Mouse (Mus musculus) hindbrain, embryonic 15.5 days (tissue): ENCODE data around the gene Tmbim6. TPM values are rescaled to one million over a fixed set of nuclear protein-coding genes. Genes with fewer than 3 reads are reported as not detected.

Experiments
- ATAC-seq: fragments of 200-750 bp; cut with Nextera tagmentation; 2 replicates; pipeline ENCODE4 v1.8.0; 2017; ENCODE audit warnings: low read depth, moderate number of reproducible peaks, moderate TSS enrichment; ENCODE audit not compliant: low FRiP score
- H3K27ac ChIP-seq: fragments of 300-500 bp; sonication (generic); replicated peaks from 2 replicates; pipeline ENCODE4 v1.5.1; 2015; ENCODE audit warnings: mild to moderate bottlenecking, inconsistent platforms
- H3K27me3 ChIP-seq: fragments of 300-500 bp; sonication (generic); 2 replicates; pipeline ENCODE4 v1.6.1; 2015; ENCODE audit warnings: control low read depth, inconsistent platforms
- H3K36me3 ChIP-seq: fragments of 300-500 bp; sonication (generic); 2 replicates; pipeline ENCODE4 v1.6.1; 2015; ENCODE audit warnings: control low read depth, inconsistent platforms
- H3K4me1 ChIP-seq: fragments of 300-500 bp; sonication (generic); replicated peaks from 2 replicates; pipeline ENCODE4 v1.6.1; 2015; ENCODE audit warnings: control low read depth, inconsistent platforms
- H3K4me2 ChIP-seq: fragments of 300-500 bp; sonication (generic); 2 replicates; pipeline ENCODE4 v1.6.1; 2015; ENCODE audit warnings: moderate library complexity, mild to moderate bottlenecking, inconsistent platforms
- H3K4me3 ChIP-seq: fragments of 300-500 bp; sonication (generic); 2 replicates; pipeline ENCODE4 v1.5.1; 2015; ENCODE audit warnings: mild to moderate bottlenecking, inconsistent platforms
- H3K9ac ChIP-seq: fragments of 300-500 bp; sonication (generic); 2 replicates; pipeline ENCODE4 v1.6.1; 2015; ENCODE audit warnings: inconsistent platforms
- H3K9me3 ChIP-seq: fragments of 300-500 bp; sonication (generic); 2 replicates; pipeline ENCODE4 v1.6.1; 2016; ENCODE audit warnings: control low read depth, inconsistent platforms
- WGBS: fragments of 180-500 bp; shearing (Covaris S2); methylation state at CpG from one replicate; pipeline ENCODE4 v1.1.7; 2015; 5-methylcytosine and 5-hydroxymethylcytosine counted together
- polyA plus RNA-seq: library from polyadenylated mRNA; unstranded; fragments of >200 nt; fragmentation: Nextera tagmentation; extraction: Ambion mirVana; gene quantifications from 2 replicates; pipeline ENCODE4 v1.2.1, GENCODE M21; 2015

The Tmbim6 gene
- polyA plus RNA-seq, 1 experiment from 2014 or later, result 320 TPM

DNA sequence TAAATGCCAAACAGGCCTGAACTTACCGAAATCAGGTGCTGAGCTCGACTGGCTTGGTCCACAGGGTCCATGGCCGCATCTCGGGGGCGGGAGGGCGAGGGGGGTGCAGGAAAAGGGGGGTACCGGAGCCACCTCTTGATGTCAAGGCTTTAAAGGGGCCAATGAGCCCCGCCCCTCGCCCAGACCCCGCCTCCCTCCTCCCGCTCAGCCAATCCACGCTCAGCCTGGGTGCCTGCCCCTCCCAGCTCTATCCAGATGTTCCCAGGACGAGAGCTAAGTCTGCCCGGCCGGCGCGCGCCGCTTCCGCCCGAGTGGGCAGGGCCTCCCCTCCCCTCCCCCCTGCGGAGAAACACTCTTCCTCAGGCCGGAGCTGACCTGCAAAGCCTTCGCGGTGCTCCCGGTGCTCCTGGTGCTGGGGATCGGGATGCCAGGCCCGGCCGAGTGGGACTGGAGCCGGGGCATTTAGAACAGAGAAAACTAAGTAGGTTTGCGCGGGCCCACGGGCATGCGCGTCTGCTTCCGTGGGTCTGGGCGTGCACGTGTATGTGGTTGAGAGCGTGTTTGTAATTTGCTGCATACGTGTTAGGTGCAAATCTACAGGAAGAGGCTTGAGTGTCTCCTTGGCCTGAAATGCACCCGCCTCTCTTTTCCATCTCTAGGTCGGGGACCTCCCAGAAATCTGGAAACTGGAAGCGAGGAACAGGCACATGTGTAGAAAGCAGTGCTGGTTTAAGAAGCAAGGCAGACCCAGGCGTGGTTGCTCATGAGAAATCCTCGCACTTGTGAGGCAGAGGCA is 65.1 kb downstream of the Tmbim6 start, which contains the start of gene Nckap5l:
Gene Nckap5l, minus strand, starts transcription at position 143 of the 796 bp plus-strand sequence.
- H3K4me1 ChIP-seq, result peaks cover 50% of the 10 kb centered on the region
- H3K4me2 ChIP-seq, result peak within 1 kb of the TSS; percentile 89
- ATAC-seq, result peak; percentile 95
- H3K36me3 ChIP-seq, result no peaks in the 10 kb centered on the region
- no peaks in the 10 kb centered on the region for H3K9me3 ChIP-seq
- no peaks in the 10 kb centered on the region for H3K27me3 ChIP-seq
- peak within 1 kb of the TSS; percentile 94 for H3K4me3 ChIP-seq
- 1% methylated on average over 44 of the region's 45 CpGs for WGBS
- H3K9ac ChIP-seq, result peak within 1 kb of the TSS; percentile 81
- H3K27ac ChIP-seq, result peak within 1 kb of the TSS; percentile 95

Other genes with a start within 250 kb of the Tmbim6 start
- gene Kcnh3, start 168.0 kb upstream of the Tmbim6 start, polyA plus RNA-seq, result 0.81 and 1.5 TPM in 2 replicates
- 203 and 209 TPM in 2 replicates for gene Mcrs1, start 140.9 kb upstream of the Tmbim6 start, polyA plus RNA-seq
- 108 and 114 TPM in 2 replicates for gene Prpf40b, start 97.8 kb upstream of the Tmbim6 start, polyA plus RNA-seq
- 0.55 and 0.86 TPM in 2 replicates for gene Fam186b, start 97.0 kb upstream of the Tmbim6 start, polyA plus RNA-seq
- gene Fmnl3, start 22.4 kb upstream of the Tmbim6 start, polyA plus RNA-seq, result 8.9 and 9.1 TPM in 2 replicates
- gene Nckap5l, start 64.9 kb downstream of the Tmbim6 start, polyA plus RNA-seq, result 14.7 and 17.1 TPM in 2 replicates
- gene Bcdin3d, start 81.8 kb downstream of the Tmbim6 start, polyA plus RNA-seq, result 16.4 and 17.7 TPM in 2 replicates
- gene Faim2, start 135.3 kb downstream of the Tmbim6 start, polyA plus RNA-seq, result 42.2 and 48.7 TPM in 2 replicates
- not detected in 2 replicates for gene Aqp2, start 186.2 kb downstream of the Tmbim6 start, polyA plus RNA-seq
- gene Aqp5, start 197.9 kb downstream of the Tmbim6 start, polyA plus RNA-seq, result 1.3 and 2.4 TPM in 2 replicates
- gene Aqp6, start 208.5 kb downstream of the Tmbim6 start, polyA plus RNA-seq, result 0.78 and 1.00 TPM in 2 replicates